Mouse (Mus musculus) ovary, postnatal 10 days (tissue): ENCODE data around the gene Olfr738.

Experiments
- DNase-seq: peaks from one replicate; pipeline ENCODE4 v3.0.0; 2022; ENCODE audit warnings: low spot score

Olfr738 gene

DNA sequence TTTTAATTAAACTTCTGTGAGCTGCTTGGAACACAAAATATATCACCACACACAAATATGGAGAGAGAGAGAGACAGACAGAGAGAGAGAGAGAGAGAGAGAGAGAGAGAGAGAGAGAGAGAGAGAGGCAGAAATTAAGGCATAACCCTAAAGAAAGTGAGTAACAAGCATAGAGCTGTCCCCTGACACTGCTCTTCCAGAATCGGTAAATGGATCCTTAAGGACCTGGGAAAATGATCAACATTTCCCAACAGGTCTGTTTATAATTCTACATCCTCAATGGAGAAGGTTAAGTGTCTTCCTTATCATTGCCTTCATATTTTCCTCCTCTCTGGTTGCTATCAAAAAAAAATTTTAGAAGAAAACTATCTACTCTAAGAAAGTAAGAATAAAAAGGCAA, at the start of gene Olfr738:
TSS of gene Olfr738 (plus strand) at position 301 of the 400 bp plus-strand sequence.
- no peak for DNase-seq

DNA sequence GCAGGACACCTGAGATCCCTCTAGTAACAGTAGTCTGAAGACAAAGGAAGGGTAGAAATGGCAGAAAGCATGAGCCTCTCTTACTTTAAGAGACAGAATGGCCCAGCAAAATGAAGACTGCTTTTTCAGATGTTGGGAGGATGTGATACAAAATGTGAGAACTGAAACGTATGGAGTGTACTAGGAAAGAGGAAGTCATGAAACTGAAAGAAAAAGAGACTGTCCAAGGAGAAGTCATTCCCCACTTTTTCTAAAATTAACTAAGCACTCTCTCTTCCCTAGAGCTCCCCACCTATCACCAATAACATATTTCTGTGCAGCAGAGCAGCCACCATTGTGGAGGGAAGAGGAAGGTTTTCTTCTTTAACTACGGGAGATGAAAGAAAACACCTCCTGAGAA, 49.8 kb upstream of the Olfr738 start, which contains the start of gene Tlr11:
TSS of gene Tlr11 (plus strand) at position 322 of the 400 bp plus-strand sequence.
- no peak for DNase-seq

DNA sequence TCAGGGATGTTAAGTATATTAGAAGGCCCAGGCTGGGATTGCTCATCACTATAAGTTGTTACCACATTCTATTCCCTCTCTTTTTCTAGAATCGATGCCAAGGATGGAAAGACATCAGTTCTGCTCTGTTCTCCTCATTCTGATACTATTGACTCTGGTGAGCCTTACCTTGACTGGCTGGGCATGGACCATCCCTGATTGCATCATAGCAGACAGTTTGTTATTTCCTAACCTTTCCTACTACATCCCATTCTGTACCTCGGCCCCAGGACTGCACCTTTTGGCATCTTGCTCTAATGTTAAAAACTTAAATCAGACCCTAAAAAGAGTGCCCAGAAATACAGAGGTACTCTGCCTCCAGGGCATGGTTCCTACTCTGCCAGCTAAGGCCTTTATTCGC, 46.9 kb upstream of the Olfr738 start:
- no peak for DNase-seq

DNA sequence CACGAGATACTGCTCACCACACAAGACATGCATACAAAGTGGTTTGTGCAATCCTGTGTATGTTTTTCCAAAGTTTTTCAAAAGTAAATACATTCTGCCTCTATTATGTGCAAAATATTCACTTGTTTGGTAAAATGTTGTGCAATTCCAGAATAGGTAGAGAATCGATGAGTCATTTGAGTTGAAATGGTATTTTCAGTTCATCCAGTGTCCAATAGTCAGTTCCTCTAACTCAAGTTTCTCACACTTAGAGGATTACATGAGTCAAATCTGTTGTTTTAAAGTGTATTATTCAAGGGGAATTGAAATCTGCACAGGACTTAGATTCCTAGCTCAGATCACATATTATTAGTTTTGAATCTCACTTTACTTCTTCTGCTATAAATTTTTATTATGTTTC, 43.8 kb upstream of the Olfr738 start:
- DNase-seq = no peak

DNA sequence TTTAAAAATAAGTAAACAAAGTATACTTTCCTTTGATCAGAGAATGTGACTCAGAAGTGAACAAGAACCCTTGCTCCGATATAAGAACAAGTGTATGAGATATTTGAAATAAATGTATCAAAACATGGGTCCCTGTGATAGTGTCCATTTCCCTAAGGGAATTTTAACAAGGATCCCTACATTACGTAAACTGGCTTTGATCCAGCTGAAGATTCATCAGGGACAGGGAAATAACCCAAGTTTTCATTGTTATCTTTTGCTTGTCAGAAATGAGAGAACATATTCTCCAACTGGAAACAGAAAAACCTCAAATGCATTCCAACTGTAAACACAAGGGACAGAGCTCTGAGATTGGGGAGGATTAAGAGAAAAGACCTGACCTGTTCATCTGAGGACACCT, 26.5 kb upstream of the Olfr738 start, which contains the start of gene Olfr736:
TSS of gene Olfr736 (plus strand) at position 301 of the 400 bp plus-strand sequence.
- DNase-seq = no peak

DNA sequence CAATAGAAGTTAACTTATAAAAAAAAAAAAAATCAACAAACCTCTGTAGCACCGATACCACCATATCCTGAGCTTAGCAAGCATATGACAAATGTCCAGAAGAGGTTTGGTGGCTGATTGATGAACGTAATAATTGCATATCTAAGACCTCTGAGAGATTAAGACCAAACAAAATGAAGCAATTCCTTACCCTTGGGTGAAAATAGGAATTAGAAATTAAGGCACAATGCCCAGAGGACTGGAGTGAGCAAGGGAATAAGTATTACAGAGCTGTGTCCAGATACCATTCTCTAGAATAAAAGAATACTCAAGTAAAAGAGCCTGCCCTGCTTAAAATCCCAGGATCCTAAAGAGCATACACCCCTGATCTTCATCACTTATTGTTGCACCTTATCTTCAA, 11.0 kb downstream of the Olfr738 start, which contains the start of gene Olfr739:
TSS of gene Olfr739 (plus strand) at position 301 of the 400 bp plus-strand sequence.
- no peak for DNase-seq

DNA sequence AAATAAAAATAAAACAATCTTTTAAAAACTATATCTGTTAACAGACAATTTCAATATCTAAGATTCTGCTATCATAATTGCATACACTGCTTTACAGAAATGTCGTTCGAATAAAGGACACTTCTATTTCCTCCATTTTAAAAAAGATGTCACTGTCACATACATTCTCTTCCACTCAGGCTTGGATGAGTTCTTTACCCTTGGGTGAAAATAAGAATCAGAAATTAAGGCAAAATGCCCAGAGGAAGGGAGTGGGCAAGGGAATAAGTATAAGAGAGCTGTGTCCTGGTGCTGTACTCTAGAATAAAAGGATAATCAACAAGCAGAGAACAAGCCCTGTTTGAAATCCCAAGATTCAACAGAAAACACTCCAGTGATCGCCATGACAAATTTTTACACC, 37.9 kb downstream of the Olfr738 start, which contains the start of gene Olfr740:
TSS of gene Olfr740 (plus strand) at position 301 of the 400 bp plus-strand sequence.
- no peak for DNase-seq
